Mouse (Mus musculus) MEL (cell line): ENCODE results near the gene Nop2. TPM values are rescaled to one million over a fixed set of nuclear protein-coding genes. Genes with fewer than 3 reads are reported as not detected.

Experiments
- DNase-seq: peaks from one replicate; pipeline ENCODE4 v3.0.0; 2011; ENCODE audit warnings: low read depth, low spot score
- H3K27ac ChIP-seq: 2 replicates; pipeline ENCODE4 v1.5.1; 2012; ENCODE audit warnings: low read depth, mild to moderate bottlenecking, control low read depth, low read length, moderate library complexity; ENCODE audit not compliant: control insufficient read depth
- H3K27me3 ChIP-seq, 2 experiments: fragments of 150-350 bp in 1 of 2; sonication (generic) in 1 of 2; 2 replicates each; pipeline ENCODE4 v1.6.1; 2012; ENCODE audit warnings: low read length in 2 of 2, mild to moderate bottlenecking in 2 of 2, improper control_type of control experiment in 1 of 2, moderate library complexity in 1 of 2; ENCODE audit not compliant: insufficient read depth in 2 of 2, control insufficient read depth in 1 of 2
- H3K36me3 ChIP-seq, 2 experiments: 2 replicates each; pipeline ENCODE4 v1.6.1; 2012 to 2014; ENCODE audit warnings: low read length in 2 of 2, improper control_type of control experiment in 1 of 2, inconsistent platforms in 1 of 2, mild to moderate bottlenecking in 1 of 2; ENCODE audit not compliant: insufficient read depth in 2 of 2, control insufficient read depth in 1 of 2
- H3K4me1 ChIP-seq, 2 experiments: fragments of 150-350 bp in 1 of 2; sonication (generic) in 1 of 2; 2 replicates each; pipeline ENCODE4 v1.6.1; 2012; ENCODE audit warnings: low read length in 2 of 2, improper control_type of control experiment in 1 of 2, mild to moderate bottlenecking in 1 of 2; ENCODE audit not compliant: insufficient read depth in 2 of 2, control insufficient read depth in 1 of 2
- H3K4me3 ChIP-seq, 2 experiments: fragments of 150-350 bp in 1 of 2; sonication (generic) in 1 of 2; 2 replicates each; pipeline ENCODE4 v1.5.1; 2012; ENCODE audit warnings: low read depth in 2 of 2, low read length in 2 of 2, mild to moderate bottlenecking in 2 of 2, moderate library complexity in 2 of 2, control low read depth in 1 of 2, improper control_type of control experiment in 1 of 2; ENCODE audit not compliant: control insufficient read depth in 1 of 2, insufficient read depth in 1 of 2
- H3K79me2 ChIP-seq: 2 replicates; pipeline ENCODE4 v1.6.1; 2012; ENCODE audit warnings: mild to moderate bottlenecking, low read length, moderate library complexity; ENCODE audit not compliant: control insufficient read depth, poor library complexity, insufficient read depth
- H3K9ac ChIP-seq: 2 replicates; pipeline ENCODE4 v1.6.1; 2012; ENCODE audit warnings: low read depth, mild to moderate bottlenecking, control low read depth, low read length, moderate library complexity; ENCODE audit not compliant: control insufficient read depth, poor library complexity, severe bottlenecking
- H3K9me3 ChIP-seq: fragments of 150-350 bp; sonication (generic); replicated peaks from 2 replicates; pipeline ENCODE4 v1.6.1; 2012; ENCODE audit warnings: mild to moderate bottlenecking, low read length, improper control_type of control experiment, moderate library complexity; ENCODE audit not compliant: insufficient read depth
- CHD1 ChIP-seq: IDR thresholded peaks from 2 replicates; pipeline ENCODE4 v1.6.1; 2012; ENCODE audit warnings: low read depth, mild to moderate bottlenecking, inconsistent platforms, low read length, improper control_type of control experiment
- CTCF ChIP-seq, 3 experiments: IDR thresholded peaks in 2 of 3; conservative IDR thresholded peaks in 1 of 3; 2 replicates each; pipeline ENCODE4 v1.5.1; 2011 to 2012; ENCODE audit warnings: low read length in 3 of 3, low read depth in 2 of 3, mild to moderate bottlenecking in 2 of 3, improper control_type of control experiment in 1 of 3, inconsistent platforms in 1 of 3, mixed read lengths in 1 of 3, moderate library complexity in 1 of 3; ENCODE audit not compliant: control insufficient read depth in 1 of 3, insufficient read depth in 1 of 3, poor library complexity in 1 of 3, severe bottlenecking in 1 of 3
- EP300 ChIP-seq, 2 experiments: IDR thresholded peaks; 2 replicates each; pipeline ENCODE4 v1.6.1; 2011; ENCODE audit warnings: improper control_type of control experiment in 2 of 2, low read length in 2 of 2, low read depth in 1 of 2, mild to moderate bottlenecking in 1 of 2
- ETS1 ChIP-seq: IDR thresholded peaks from 2 replicates; pipeline ENCODE4 v1.6.1; 2012; ENCODE audit warnings: low read depth, mild to moderate bottlenecking, inconsistent platforms, low read length, improper control_type of control experiment, moderate library complexity
- GATA1 ChIP-seq: IDR thresholded peaks from 2 replicates; pipeline ENCODE4 v1.6.1; 2011; ENCODE audit warnings: low read depth, low read length, improper control_type of control experiment
- HCFC1 ChIP-seq: IDR thresholded peaks from 2 replicates; pipeline ENCODE4 v1.6.1; 2012; ENCODE audit warnings: low read depth, mild to moderate bottlenecking, inconsistent platforms, low read length, improper control_type of control experiment, moderate library complexity
- JUND ChIP-seq: IDR thresholded peaks from 2 replicates; pipeline ENCODE4 v1.6.1; 2011; ENCODE audit warnings: low read depth, mild to moderate bottlenecking, improper control_type of control experiment, low read length
- MAFK ChIP-seq: IDR thresholded peaks from 2 replicates; pipeline ENCODE4 v1.6.1; 2011; ENCODE audit warnings: low read depth, mild to moderate bottlenecking, low read length, improper control_type of control experiment, borderline replicate concordance
- MAZ ChIP-seq: IDR thresholded peaks from 2 replicates; pipeline ENCODE4 v1.6.1; 2012; ENCODE audit warnings: low read depth, mild to moderate bottlenecking, inconsistent platforms, low read length, improper control_type of control experiment
- MXI1 ChIP-seq: IDR thresholded peaks from 2 replicates; pipeline ENCODE4 v1.6.1; 2011; ENCODE audit warnings: mild to moderate bottlenecking, low read depth, low read length, improper control_type of control experiment
- MYB ChIP-seq: IDR thresholded peaks from 2 replicates; pipeline ENCODE4 v1.6.1; 2011; ENCODE audit warnings: mild to moderate bottlenecking, low read depth, low read length, improper control_type of control experiment
- MYC ChIP-seq: IDR thresholded peaks from 2 replicates; pipeline ENCODE4 v1.6.1; 2011; ENCODE audit warnings: low read depth, mild to moderate bottlenecking, low read length, improper control_type of control experiment, moderate library complexity
- NELFE ChIP-seq: IDR thresholded peaks from 2 replicates; pipeline ENCODE4 v1.6.1; 2011; ENCODE audit warnings: low read depth, low read length, improper control_type of control experiment
- POLR2A ChIP-seq, 2 experiments: IDR thresholded peaks; 2 replicates each; pipeline ENCODE4 v1.6.1; 2011 to 2012; ENCODE audit warnings: low read length in 2 of 2, mild to moderate bottlenecking in 2 of 2, control low read depth in 1 of 2, improper control_type of control experiment in 1 of 2, low read depth in 1 of 2, moderate library complexity in 1 of 2; ENCODE audit not compliant: control insufficient read depth in 1 of 2, insufficient read depth in 1 of 2, poor library complexity in 1 of 2
- POLR2AphosphoS2 ChIP-seq: IDR thresholded peaks from 2 replicates; pipeline ENCODE4 v1.6.1; 2011; ENCODE audit warnings: low read length, improper control_type of control experiment
- POLR2AphosphoS5 ChIP-seq: IDR thresholded peaks from 2 replicates; pipeline ENCODE4 v1.6.1; 2012; ENCODE audit warnings: low read depth, borderline replicate concordance, mild to moderate bottlenecking, inconsistent platforms, low read length, moderate library complexity, mixed read lengths
- RAD21 ChIP-seq: IDR thresholded peaks from 2 replicates; pipeline ENCODE4 v1.6.1; 2011; ENCODE audit warnings: mild to moderate bottlenecking, low read depth, low read length, improper control_type of control experiment
- RCOR1 ChIP-seq: IDR thresholded peaks from 2 replicates; pipeline ENCODE4 v1.6.1; 2012; ENCODE audit warnings: low read depth, mild to moderate bottlenecking, inconsistent platforms, low read length, improper control_type of control experiment
- TAL1 ChIP-seq: IDR thresholded peaks from 2 replicates; pipeline ENCODE4 v1.6.1; 2012; ENCODE audit warnings: mild to moderate bottlenecking, inconsistent platforms, low read length, moderate library complexity, mixed read lengths
- TBP ChIP-seq: IDR thresholded peaks from 2 replicates; pipeline ENCODE4 v1.8.0; 2011; ENCODE audit warnings: low read depth, low read length, improper control_type of control experiment
- TCF12 ChIP-seq: IDR thresholded peaks from 2 replicates; pipeline ENCODE4 v1.6.1; 2014; ENCODE audit warnings: low read depth, mild to moderate bottlenecking, inconsistent platforms, low read length, improper control_type of control experiment, moderate library complexity
- UBTF ChIP-seq: IDR thresholded peaks from 2 replicates; pipeline ENCODE4 v1.6.1; 2012; ENCODE audit warnings: low read depth, mild to moderate bottlenecking, inconsistent platforms, low read length, improper control_type of control experiment, moderate library complexity, borderline replicate concordance; ENCODE audit not compliant: insufficient read depth
- ZC3H11A ChIP-seq: IDR thresholded peaks from 2 replicates; pipeline ENCODE4 v1.6.1; 2012; ENCODE audit warnings: low read depth, mild to moderate bottlenecking, inconsistent platforms, low read length, improper control_type of control experiment
- ZKSCAN1 ChIP-seq: IDR thresholded peaks from 2 replicates; pipeline ENCODE4 v1.6.1; 2012; ENCODE audit warnings: low read depth, mild to moderate bottlenecking, inconsistent platforms, low read length, improper control_type of control experiment, moderate library complexity
- polyA plus RNA-seq, 2 experiments: library from polyadenylated mRNA; stranded (reverse) in 1 of 2; unstranded in 1 of 2; fragments of >175 nt in 1 of 2; fragments of >200 nt in 1 of 2; gene quantifications; 2 replicates each; pipeline versions ENCODE4 v1.2.1 to v1.2.4; 2012; ENCODE audit warnings: low replicate concordance in 2 of 2, low read depth in 1 of 2; ENCODE audit not compliant: insufficient read length in 2 of 2, insufficient read depth in 1 of 2, missing spikeins in 1 of 2
- total RNA-seq: library from RNA; depleted of rRNA; stranded (reverse); fragments of 300-350 nt; gene quantifications from 2 replicates; pipeline ENCODE4 v1.2.3, GENCODE M21; 2012

Gene Nop2
- total and polyA plus RNA-seq, 3 experiments = 221 to 337 (median 263) TPM

- Histone ChIP-seq H3K36me3 (peaks cover 25 to 30% of the 10 kb centered on the region in 2 experiments), H3K4me3 (no peak overlapping the region), H3K27me3 (no peaks in the 10 kb centered on the region), H3K9ac (no peak overlapping the region), H3K4me1 (peaks cover 7 to 13% of the 10 kb centered on the region in 2 experiments; a peak in 2 of 4 replicates), H3K79me2 (peaks cover 50% of the 10 kb centered on the region), H3K27ac (no peak overlapping the region), H3K9me3 (no peaks in the 10 kb centered on the region)
- TF ChIP-seq JUND = no peak
- TF ChIP-seq CTCF (IDR thresholded peaks at IDR 0.05 in 2 of 3, conservative IDR thresholded peaks at IDR 0.05 in 1 of 3; ENCODE audit: control insufficient read depth in 1 of 3, insufficient read depth in 1 of 3, low read depth in 2 of 3, low read length in 3 of 3, poor library complexity in 1 of 3, severe bottlenecking in 1 of 3) = peak; percentile 55 to 73 (median 72)
- no peak for TF ChIP-seq GATA1
- TF ChIP-seq POLR2A (IDR thresholded peaks at IDR 0.05; ENCODE audit: control insufficient read depth in 1 of 2, insufficient read depth in 1 of 2, low read depth in 1 of 2, low read length in 2 of 2, poor library complexity in 1 of 2) = 0 out of 4 replicates have a peak, but pooled peaks of 1 of the 2 experiments have one; percentile 30
- TF ChIP-seq MAFK = no peak
- no peak for TF ChIP-seq MXI1
- TF ChIP-seq TBP = no peak
- no peak for TF ChIP-seq ZC3H11A
- peak; percentile 56 for DNase-seq
Measured at GRCm38 (mm10) chr6:125137002-125137671, 5.4 kb downstream of the Nop2 start.

GRCm38 (mm10) chr6:125139747-125140146, 8.0 kb downstream of the Nop2 start:
- peaks cover 8 to 18% of the 10 kb centered on the region in 2 experiments; a peak in 3 of 4 replicates for H3K36me3 ChIP-seq
- no peak overlapping the region for H3K4me3 ChIP-seq
- TF ChIP-seq POLR2A (IDR thresholded peaks at IDR 0.05; ENCODE audit: control insufficient read depth in 1 of 2, insufficient read depth in 1 of 2, low read depth in 1 of 2, low read length in 2 of 2, poor library complexity in 1 of 2) (no peak), UBTF (no peak), MAZ (no peak), NELFE (no peak), RCOR1 (no peak), GATA1 (no peak), ZKSCAN1 (no peak), POLR2AphosphoS5 (no peak), ETS1 (no peak), POLR2AphosphoS2 (no peak), JUND (no peak), TCF12 (no peak), CHD1 (no peak), TAL1 (no peak), HCFC1 (no peak), EP300 (IDR thresholded peaks at IDR 0.05; ENCODE audit: low read depth in 1 of 2, low read length in 2 of 2) (no peak), MYB (no peak), MXI1 (no peak), MYC (no peak), RAD21 (no peak)

More at GRCm38 (mm10) chr6:125139747-125140146, 8.0 kb downstream of the Nop2 start:
- Histone ChIP-seq H3K27me3 (no peaks in the 10 kb centered on the region), H3K79me2 (peaks cover 26% of the 10 kb centered on the region), H3K27ac (no peak overlapping the region), H3K4me1 (peaks cover 0 to 6% of the 10 kb centered on the region in 2 experiments; a peak in 1 of 4 replicates), H3K9ac (no peak overlapping the region), H3K9me3 (no peaks in the 10 kb centered on the region)
- DNase-seq = no peak
